Mouse (Mus musculus) urinary bladder, adult 2 months (tissue): ENCODE results near the gene Brinp2. TPM values are rescaled to one million over a fixed set of nuclear protein-coding genes. Genes with fewer than 3 reads are reported as not detected.

Experiments used
- DNase-seq: peaks from one replicate; pipeline ENCODE4 v3.0.0; 2022; ENCODE audit warnings: low spot score
- polyA plus RNA-seq: library from polyadenylated mRNA; depleted of rRNA; stranded (reverse); fragments of >200 nt; gene quantifications from 2 replicates; pipeline ENCODE4 v1.2.3, GENCODE M21; 2012; rRNA removed

The Brinp2 gene
- polyA plus RNA-seq, 1 experiment: 1.6 TPM

GRCm38 (mm10) chr1:158221048-158221447 lies 135.1 kb downstream of the Brinp2 start:
- DNase-seq: no peak

GRCm38 (mm10) chr1:158220148-158220547 lies 136.0 kb downstream of the Brinp2 start:
- DNase-seq: no peak

- DNase-seq: no peak
These were observed 137.4 kb downstream of the Brinp2 start for GRCm38 (mm10) chr1:158218750-158219149.

GRCm38 (mm10) chr1:158218294-158218693 lies 137.8 kb downstream of the Brinp2 start:
- DNase-seq: no peak

DNA sequence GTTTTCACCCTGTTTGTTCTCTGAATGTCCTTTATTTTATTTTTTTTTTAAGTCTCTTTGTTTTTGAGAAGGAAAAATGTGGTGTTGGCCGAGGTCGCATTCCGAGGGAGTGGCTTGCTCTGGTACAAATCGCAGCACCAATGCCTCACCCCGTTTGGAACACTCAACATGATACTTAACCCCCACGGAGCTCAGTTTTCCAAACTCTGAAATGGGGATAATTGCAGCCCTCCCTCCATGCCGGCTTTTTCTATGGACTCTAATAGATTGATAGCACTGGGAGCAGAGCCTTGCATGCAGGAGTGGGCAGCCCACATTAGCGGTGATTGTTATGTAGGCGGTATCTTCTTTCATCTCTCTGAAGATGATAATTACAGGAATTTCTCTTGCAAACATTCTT lies 140.5 kb downstream of the Brinp2 start:
- no peak for DNase-seq

- DNase-seq: no peak
These were observed 141.4 kb downstream of the Brinp2 start for GRCm38 (mm10) chr1:158214743-158215142.

DNA sequence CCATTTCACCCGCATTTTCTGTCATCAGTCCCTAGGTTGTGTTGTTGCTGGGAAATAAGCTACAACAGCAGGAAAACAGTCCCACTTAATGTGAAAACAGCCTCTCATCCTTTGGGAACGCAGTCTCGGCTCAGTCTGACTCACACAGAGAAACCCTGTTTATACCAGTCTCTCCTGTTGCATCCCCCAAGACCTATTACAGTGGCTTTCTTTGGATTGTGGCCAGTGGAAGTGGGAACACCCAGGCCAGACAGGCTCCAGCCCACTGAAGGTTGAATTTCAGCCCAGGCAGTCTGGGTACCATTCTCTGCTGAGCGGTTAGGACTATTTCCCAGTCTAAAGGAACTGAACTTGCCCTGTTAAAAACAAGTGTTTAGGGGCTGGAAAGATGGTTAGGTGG lies 142.4 kb downstream of the Brinp2 start:
- no peak for DNase-seq

GRCm38 (mm10) chr1:158207620-158208019 lies 148.5 kb downstream of the Brinp2 start:
- DNase-seq: no peak

- no peak for DNase-seq
These were observed 153.2 kb downstream of the Brinp2 start for GRCm38 (mm10) chr1:158202932-158203331.

Other genes with a start within 250 kb of the Brinp2 start
- gene Astn1, start 5.9 kb upstream of the Brinp2 start, polyA plus RNA-seq: 0.55 and 1.1 TPM in 2 replicates